Mouse (Mus musculus): ENCODE results near the gene Spns3.
"Not testable (repeated sequence)": the region's sequence is repeated elsewhere in the genome, so short reads cannot be mapped to it uniquely, and the experiment has no call there.

The Spns3 gene

DNA sequence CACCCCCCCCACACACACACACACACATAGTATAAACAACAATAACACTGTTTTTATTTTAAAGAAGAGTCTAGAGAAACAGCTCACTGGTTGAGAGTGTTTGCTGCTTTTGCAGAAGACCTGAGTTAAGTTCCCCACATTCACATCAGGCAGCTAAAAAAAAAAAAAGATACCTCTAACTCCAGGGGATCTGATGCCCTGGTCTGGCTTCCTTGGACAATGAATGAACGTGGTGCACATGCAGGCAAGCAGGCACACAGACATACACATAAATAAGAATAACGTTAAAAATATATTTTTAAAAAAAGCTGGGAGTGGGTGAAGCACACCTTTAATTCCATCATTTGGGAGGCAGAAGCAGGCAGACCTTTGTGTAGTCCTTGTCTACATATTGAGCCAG lies 6.6 kb upstream of the Spns3 start:
- DNase-seq (ENCODE audit: low spot score): no peak

DNA sequence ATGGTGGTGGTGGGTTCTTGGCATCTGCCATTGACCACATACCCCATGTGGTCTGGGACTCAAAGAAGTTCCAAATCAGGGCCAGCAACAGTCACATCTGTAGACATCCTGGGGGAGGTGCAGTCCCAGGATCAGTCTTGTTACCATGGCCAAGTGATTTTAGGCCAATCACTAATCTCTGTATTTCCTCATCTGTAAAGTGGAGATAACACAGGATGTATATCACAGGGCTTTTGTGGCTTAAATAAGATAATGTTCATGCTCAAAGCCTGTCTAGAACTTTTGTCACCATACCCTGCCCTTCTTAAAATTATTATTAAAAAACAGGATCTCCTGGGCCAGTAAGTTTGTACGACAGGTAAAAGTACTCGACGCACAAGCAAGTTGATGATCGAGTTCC lies 6.2 kb upstream of the Spns3 start:
- no peak for DNase-seq (ENCODE audit: low spot score)

GRCm38 (mm10) chr11:72551531-72552105 lies 1.3 kb upstream of the Spns3 start:
- DNase-seq (ENCODE audit: low spot score): no peak

- DNase-seq (ENCODE audit: low spot score): no peak
These were observed 3.1 kb downstream of the Spns3 start for GRCm38 (mm10) chr11:72547181-72547580.

DNA sequence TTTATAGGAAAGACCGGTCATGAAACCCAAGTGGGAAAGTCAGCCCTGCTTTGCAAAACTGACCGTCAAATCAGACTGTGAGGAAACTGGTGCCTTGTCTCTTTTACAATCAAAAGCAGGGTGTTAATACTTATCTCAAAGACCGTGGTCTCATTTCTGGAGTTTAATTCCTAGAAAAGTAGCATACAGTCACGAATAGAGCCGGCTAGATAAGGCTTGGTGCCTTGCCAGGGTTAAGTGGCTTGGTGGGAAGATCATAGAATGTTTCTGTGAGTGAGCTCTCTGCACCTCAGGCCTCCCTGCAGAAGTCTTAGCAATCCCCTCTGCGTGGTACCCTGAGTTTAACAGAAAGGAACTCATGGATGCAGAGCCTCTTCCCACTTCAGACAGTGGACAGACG lies 5.6 kb downstream of the Spns3 start:
- no peak for DNase-seq (ENCODE audit: low spot score)

- not testable (repeated sequence) for DNase-seq (ENCODE audit: low spot score)
These were observed 6.6 kb downstream of the Spns3 start for GRCm38 (mm10) chr11:72543692-72544091.

DNA sequence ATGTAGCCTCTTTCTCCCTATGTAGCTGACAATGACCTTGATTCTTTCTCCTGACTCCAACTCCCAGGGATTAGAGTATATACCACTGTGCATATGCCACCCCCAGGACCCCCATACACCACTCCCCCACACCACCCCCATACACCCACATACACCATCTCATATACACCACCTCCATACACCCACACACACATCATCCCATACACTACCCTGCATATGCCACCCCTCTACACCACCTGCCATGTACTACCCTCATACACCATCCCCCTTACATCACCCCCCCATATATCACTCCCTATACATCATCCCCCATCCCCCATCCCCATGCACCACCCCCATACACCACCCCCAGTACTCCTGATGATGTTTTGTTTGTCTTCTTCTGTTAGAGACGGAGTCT lies 7.7 kb downstream of the Spns3 start:
- DNase-seq (ENCODE audit: low spot score): no peak

DNA sequence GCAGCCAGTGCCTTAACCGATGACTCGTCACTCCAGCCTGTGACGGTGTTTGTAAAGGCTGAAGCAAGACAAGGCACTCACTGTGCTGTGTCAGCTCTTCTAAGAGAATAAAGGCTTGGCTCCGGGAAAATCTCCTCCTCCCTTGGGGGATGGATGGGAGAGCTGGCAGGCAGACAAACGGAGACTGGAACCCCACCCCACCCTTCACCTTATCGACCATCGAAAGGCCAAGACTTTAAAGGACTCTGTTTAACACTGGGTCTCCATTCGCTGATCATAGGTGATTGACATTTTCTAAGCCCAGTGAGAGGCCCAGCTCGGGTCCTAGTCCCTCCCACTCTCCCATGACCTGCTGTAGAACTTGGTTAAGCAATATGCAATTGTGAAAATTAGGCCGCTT lies 8.4 kb downstream of the Spns3 start:
- no peak for DNase-seq (ENCODE audit: low spot score)

DNA sequence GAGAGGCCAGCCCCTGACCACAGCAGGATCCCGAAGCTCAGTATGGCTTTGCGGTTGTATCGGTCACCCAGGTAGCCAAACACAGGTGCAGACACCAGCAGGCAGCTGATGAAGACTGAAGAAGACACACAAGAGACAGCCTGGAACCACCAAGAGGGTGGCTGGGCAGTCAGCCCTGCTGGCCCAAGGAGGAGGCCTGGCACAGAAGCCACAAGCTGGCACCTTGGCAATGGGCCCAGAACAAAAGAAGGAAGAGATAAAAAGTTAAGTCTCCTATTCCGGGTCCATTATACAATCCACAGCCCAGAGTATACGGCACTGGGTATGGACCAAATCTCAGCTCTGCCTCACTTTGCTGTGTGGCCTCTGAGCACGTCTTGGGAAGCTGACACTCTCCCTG lies 9.9 kb downstream of the Spns3 start:
- no peak for DNase-seq (ENCODE audit: low spot score)

DNA sequence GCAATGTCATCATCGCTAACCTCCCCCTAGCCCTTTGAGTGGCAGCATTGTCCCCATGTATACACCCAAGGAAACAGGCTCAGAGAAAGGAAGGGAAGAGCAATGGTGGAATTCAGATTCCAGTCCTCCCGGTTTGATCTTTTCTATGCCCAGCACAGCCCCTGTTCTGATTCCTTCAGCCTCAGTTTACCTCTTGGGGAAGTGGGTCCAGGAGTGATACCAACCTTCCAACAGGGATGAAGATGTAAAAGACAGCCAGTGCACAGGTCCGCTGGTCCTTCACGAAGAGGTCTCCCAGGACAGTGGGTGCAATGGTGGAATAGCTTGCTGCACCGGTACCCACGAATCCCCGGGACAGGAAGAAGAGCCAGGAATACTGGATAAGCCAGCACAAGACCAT lies 11.5 kb downstream of the Spns3 start:
- DNase-seq (ENCODE audit: low spot score): no peak

DNA sequence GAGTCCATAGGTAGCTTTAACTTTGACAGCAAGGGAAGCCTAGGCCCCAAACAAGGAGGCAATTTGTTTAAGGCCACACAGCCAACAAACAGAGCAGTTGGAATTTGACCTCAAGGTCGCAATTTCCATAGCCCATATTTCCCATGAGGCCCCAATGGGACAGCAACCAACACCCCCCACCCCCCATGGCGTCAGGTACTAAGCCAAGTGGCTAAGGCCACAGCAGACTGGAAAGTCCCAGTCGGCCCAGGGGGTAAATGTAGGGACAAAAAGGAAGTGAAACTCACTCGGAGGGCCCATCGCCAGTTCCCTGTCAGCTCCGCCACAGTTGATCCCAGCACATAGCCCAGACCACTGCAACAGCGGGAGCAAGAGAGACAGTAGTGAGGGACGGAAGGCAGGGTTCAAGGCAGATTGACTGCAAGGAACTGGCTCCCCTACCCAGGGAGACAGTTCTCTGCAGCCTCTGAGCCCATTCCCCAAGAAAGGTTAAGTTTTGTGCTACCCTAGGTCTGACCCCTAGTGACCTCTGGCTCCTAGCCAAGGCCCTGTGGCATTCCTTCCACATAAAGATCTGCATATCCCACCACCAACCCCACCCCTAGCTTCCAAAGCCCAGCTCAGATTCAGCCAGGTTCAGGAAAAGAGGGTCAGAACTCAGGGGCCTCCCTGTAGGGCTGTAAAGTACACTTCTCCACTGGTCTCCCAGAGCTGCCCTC lies 12.1 kb downstream of the Spns3 start:
- no peak for DNase-seq (ENCODE audit: low spot score)

DNA sequence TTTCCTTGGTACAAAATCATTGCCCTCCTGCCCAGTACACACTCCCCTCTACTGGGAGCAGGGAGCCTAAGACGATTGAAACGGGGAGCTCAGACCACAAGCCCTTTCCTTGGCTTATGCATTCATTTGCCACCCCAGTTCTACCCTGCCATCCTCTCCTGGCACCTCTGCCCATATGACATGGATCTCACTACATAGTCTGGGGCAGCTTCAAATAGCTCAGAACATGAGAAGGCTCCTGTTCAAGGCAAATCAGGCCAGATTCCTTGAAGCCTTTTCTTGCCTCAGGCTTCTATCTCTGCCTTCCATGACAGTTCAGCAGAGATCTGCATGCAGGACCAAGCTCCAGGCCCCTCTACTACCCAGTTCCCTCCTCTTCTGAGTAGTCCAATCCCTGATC lies 12.8 kb downstream of the Spns3 start:
- no peak for DNase-seq (ENCODE audit: low spot score)

DNA sequence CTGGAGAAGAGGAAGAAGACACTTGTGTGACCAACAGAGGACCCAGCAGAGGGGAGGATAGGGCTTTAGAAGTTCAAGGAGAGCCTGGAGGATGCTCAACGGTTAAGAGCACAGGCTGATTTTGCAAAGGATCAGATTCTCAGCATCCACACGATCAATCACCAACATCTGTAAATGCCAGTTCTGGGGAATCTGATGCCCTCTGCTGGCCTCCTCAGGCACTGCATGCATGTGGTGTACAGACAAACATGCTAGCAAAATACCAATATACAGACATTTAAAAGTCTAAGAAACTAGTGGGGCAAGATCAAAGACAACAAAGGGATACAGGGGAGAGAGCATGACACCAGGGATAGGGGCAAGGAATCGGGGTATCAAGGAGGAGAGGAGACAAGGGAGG lies 14.8 kb downstream of the Spns3 start:
- no peak for DNase-seq (ENCODE audit: low spot score)

- DNase-seq (ENCODE audit: low spot score): no peak
These were observed 17.4 kb downstream of the Spns3 start for GRCm38 (mm10) chr11:72532890-72533289.

GRCm38 (mm10) chr11:72531632-72532031 lies 18.7 kb downstream of the Spns3 start:
- DNase-seq (ENCODE audit: low spot score): no peak

- no peak for DNase-seq (ENCODE audit: low spot score)
These were observed 19.2 kb downstream of the Spns3 start for GRCm38 (mm10) chr11:72531144-72531543.

GRCm38 (mm10) chr11:72526190-72526589 lies 24.1 kb downstream of the Spns3 start:
- no peak for DNase-seq (ENCODE audit: low spot score)

DNA sequence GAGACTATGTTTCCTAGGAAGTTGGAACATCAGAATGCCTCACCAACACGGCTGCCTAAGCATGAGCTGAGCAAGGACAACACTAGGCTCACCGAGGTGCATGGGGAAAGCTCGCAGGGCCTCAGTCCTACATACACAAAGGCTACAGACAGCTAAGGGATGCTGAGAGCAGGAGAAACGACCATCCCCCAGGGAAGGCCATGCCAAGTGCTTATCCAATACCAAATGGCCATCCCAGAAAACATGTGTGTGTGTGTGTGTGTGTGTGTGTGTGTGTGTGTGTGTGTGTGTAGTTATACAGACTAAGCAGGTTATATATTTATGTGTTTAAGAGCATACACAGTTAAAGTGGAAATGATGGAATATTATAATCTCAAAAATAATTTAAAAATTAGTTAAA lies 26.6 kb downstream of the Spns3 start:
- no peak for DNase-seq (ENCODE audit: low spot score)

- no peak for DNase-seq (ENCODE audit: low spot score)
These were observed 27.7 kb downstream of the Spns3 start for GRCm38 (mm10) chr11:72522616-72523041.

DNA sequence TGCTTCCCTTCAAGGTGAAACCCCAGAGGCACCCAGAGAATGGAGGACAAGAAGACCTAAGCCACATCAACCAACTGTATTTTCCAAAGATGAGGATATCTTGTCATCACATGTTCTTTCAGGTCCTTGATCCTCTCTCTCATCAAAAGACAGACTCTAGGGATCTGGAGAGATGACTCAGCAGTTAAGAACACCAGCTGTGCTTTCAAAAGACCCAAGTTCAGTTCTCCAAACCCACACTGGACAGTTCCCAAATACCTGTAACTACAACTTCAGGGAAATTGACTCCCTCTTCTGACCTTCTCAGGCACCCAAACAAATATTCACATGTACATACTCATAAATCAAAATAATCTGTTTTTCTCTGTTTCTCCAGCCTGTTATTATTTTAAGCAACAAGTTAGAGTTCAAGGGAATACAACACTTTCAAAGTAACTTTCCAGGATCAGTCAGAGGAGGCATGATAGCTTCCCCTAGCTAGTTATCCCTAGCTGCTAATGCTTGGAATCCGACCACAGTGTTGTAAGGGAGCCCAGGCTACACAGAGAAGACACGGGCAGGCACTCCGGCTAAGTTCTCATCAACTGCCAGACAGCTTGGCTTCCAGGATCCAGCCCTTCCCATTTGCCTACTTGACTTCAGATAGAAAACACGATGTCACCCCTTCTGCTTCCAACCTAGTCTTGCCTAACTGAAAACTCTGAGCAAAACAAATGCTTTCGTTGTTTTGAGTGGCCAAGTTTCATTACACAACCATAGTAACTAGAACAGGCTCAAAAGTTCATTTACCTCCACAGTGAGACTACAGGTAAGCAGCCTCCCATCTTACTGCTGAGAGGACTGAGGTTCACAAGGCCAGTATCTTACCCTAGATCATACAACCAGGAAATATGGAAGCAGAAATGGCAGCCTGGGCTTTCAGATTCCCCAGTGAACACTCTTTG lies 28.4 kb downstream of the Spns3 start:
- no peak for DNase-seq (ENCODE audit: low spot score)

DNA sequence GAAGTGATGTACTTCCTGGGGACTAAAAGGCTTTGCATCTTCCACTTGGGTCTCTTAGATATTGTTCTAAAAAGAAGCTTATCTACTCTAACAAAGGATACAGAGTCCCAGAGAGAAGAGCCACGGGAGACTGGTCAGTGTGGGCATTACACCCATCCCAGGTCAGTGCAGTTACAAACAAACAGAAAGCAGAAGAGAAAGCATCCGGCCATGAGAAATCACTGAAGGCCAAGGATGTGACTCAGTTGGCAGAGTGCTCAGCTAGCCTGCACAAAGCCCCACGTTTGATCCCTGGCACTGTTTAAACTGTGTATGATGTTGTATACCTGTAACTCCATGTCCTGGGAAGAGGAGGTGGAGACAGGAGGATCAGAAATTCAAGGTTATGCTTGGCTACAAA lies 30.4 kb downstream of the Spns3 start:
- no peak for DNase-seq (ENCODE audit: low spot score)

DNA sequence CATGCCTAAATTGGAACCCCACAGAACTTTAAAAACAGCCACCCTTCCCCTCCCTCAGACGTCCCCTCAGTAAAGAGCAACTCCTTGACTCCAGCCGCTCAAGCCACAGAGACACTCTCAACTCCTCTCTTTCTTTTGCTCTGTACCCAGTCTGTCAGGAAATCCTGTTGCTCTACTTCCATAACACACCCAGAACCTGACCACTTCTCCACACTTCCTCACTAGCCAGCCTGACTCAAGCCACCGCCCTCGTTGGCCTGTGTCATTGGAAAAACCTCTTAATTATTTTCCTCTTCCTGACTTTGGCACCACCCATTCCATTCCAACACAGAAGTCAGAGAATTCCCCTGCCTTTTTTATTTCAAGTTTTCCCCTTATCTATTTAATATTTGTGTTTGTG lies 31.1 kb downstream of the Spns3 start:
- no peak for DNase-seq (ENCODE audit: low spot score)

DNA sequence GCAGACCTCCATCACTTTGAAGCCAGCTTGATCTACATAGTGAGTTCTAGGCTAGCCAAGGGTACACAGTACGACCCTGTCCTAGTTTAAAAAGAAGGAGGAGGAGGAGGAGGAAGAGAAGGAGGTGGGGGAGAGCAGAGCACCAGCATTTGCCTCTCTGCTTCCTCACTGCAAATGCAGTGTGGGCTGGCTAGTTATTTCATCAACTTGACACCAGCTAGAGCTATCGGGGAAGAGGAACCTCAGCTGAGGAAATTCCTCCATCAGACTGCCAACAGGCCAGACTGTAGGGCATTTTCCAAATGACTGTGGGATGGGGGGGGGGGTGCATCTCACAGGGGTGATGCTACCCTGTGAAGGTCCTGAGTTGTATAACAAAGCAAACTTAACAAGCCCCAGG lies 31.9 kb downstream of the Spns3 start:
- no peak for DNase-seq (ENCODE audit: low spot score)
